Mouse (Mus musculus) liver, adult 2 months (tissue): ENCODE results near the gene Zc3hav1. TPM values are rescaled to one million over a fixed set of nuclear protein-coding genes. Genes with fewer than 3 reads are reported as not detected.
A peak's percentile ranks its signal among the peaks of the same experiment; 100 is the strongest.
"Not testable (repeated sequence)": the region's sequence is repeated elsewhere in the genome, so short reads cannot be mapped to it uniquely, and the experiment has no call there.

Experiments
- DNase-seq: peaks from one replicate; pipeline ENCODE4 v3.0.0-alpha.2; 2011; ENCODE audit warnings: low read depth, low spot score; ENCODE audit errors: extremely low read depth
- H3K27ac ChIP-seq: fragments of 200-500 bp; replicated peaks from 2 replicates; pipeline ENCODE4 v1.5.1; 2012; ENCODE audit warnings: low read depth, mild to moderate bottlenecking, control low read depth, inconsistent platforms, low read length; ENCODE audit not compliant: insufficient read depth
- H3K27me3 ChIP-seq: fragments of 200-500 bp; 2 replicates; pipeline ENCODE4 v1.6.1; 2012; ENCODE audit warnings: mild to moderate bottlenecking, moderate library complexity, low read length, inconsistent platforms; ENCODE audit not compliant: control insufficient read depth, insufficient read depth
- H3K36me3 ChIP-seq: fragments of 200-500 bp; 2 replicates; pipeline ENCODE4 v1.6.1; 2012; ENCODE audit warnings: low read length, inconsistent platforms; ENCODE audit not compliant: control insufficient read depth, insufficient read depth
- H3K4me1 ChIP-seq: fragments of 200-500 bp; 2 replicates; pipeline ENCODE4 v1.6.1; 2011; ENCODE audit warnings: low read length; ENCODE audit not compliant: control insufficient read depth, insufficient read depth
- H3K4me3 ChIP-seq: fragments of 200-500 bp; 2 replicates; pipeline ENCODE4 v1.5.1; 2011; ENCODE audit warnings: low read depth, mild to moderate bottlenecking, control low read depth, low read length, moderate library complexity; ENCODE audit not compliant: insufficient read depth
- H3K79me2 ChIP-seq: fragments of 200-500 bp; 2 replicates; pipeline ENCODE4 v1.6.1; 2012; ENCODE audit warnings: inconsistent platforms, mild to moderate bottlenecking, low read length, moderate library complexity; ENCODE audit not compliant: control insufficient read depth, insufficient read depth
- H3K9ac ChIP-seq: fragments of 200-500 bp; 2 replicates; pipeline ENCODE4 v1.6.1; 2012; ENCODE audit warnings: low read depth, mild to moderate bottlenecking, control low read depth, inconsistent platforms, low read length
- CTCF ChIP-seq: fragments of 200-500 bp; IDR thresholded peaks from 2 replicates; pipeline ENCODE4 v1.5.1; 2011; ENCODE audit warnings: low read depth, low read length, control low read depth
- POLR2A ChIP-seq: fragments of 200-500 bp; IDR thresholded peaks from 2 replicates; pipeline ENCODE4 v1.6.1; 2011; ENCODE audit warnings: low read length, control low read depth; ENCODE audit not compliant: insufficient read depth; ENCODE audit errors: extremely low read depth
- WGBS: fragments of 180-500 bp; shearing (Covaris S2); methylation state at CpG from one replicate; pipeline ENCODE4 v1.1.7; 2018; 5-methylcytosine and 5-hydroxymethylcytosine counted together
- polyA plus RNA-seq: library from polyadenylated mRNA; depleted of rRNA; stranded (reverse); fragments of >200 nt; gene quantifications from 2 replicates; pipeline ENCODE4 v1.2.3, GENCODE M21; 2012
- total RNA-seq: library from RNA; depleted of rRNA; stranded (reverse); fragments of >200 nt; gene quantifications from 2 replicates; pipeline ENCODE4 v1.2.3, GENCODE M21; 2014

The Zc3hav1 gene
- total and polyA plus RNA-seq, 2 experiments = 17.0 to 27.9 TPM

DNA sequence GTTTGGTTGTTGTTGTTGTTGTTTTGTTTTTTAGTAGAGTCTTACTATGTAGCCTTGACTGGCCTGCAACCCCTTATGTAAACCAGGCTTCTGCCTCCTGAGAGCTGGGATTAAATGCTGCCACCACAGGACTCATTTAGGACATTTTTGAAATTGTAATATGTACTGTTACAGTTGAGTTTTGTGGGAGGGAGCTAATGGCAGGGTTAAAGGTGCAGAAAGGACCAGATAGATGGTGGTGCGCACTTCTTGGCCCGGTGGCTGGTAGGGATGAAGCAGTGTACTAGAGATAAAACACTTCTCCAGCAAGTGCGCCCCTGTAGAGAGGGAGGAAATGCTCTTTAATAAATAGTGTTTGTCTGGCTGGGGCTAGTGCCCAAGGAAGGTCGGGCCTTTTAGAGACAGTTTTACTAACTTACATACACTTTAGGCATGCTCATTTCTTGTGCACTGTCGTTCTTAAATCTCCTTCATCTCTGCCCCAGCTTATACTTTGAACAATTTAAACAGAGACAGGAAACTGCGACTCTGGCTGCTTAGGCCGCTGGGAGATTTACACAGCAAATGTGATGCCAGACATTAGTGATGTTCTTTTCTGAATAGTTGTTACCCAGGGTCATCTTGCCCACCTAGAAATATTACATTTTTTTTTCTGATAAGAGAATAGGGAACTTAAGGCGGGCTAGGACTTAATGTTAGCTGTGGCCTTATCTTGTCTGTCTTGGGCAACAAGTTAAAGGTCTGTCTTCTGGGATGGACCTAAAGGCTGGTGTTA, 4.0 kb upstream of the Zc3hav1 start:
- 80% methylated on average over 8 of the region's 8 CpGs for WGBS
- TF ChIP-seq CTCF (no peak), POLR2A (no peak)
- Histone ChIP-seq H3K79me2 (no peaks in the 10 kb centered on the region), H3K4me1 (peaks cover 7% of the 10 kb centered on the region), H3K27me3 (no peaks in the 10 kb centered on the region), H3K9ac (no peak overlapping the region), H3K27ac (no peak overlapping the region), H3K36me3 (no peaks in the 10 kb centered on the region), H3K4me3 (no peak overlapping the region)
- no peak for DNase-seq

DNA sequence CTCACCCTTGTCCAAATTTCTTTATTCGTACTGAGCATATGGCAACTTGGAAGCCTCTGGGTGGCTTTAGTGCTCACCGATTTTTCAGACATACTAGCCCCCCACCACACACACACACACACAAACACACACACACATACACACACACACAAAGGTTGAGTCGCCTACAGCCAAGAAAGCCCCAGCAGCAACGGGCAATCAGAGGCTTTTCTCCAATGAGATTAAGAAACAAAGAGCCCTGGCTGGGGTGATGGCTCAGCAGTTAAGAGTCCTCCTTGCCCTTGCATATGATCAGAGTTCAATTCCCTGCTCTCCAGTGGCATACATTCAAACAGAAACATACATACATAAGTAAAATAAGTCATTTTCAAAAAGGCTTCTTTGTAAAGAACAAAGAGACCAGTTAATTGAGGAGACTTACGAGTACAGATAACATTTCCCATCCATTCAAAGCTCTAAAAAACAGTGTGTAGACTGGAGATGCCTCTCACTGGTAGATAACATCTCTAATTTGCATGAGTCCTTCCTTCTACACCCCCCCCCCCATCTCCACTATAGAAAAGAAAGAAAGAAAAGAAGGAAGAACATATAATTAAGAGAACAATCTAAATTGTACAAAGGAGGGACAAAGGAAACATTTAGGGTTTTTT, 3.3 kb upstream of the Zc3hav1 start:
- H3K27ac ChIP-seq = no peak overlapping the region
- H3K4me3 ChIP-seq = no peak overlapping the region
- TF ChIP-seq POLR2A = no peak
- H3K79me2 ChIP-seq = peaks cover 5% of the 10 kb centered on the region; the same call in 1 of the 2 replicates
- H3K4me1 ChIP-seq = peaks cover 8% of the 10 kb centered on the region
- H3K36me3 ChIP-seq = no peaks in the 10 kb centered on the region
- H3K9ac ChIP-seq = no peak overlapping the region
- no peak for DNase-seq
- H3K27me3 ChIP-seq = no peaks in the 10 kb centered on the region
- 84% methylated on average over 5 of the region's 5 CpGs for WGBS

DNA sequence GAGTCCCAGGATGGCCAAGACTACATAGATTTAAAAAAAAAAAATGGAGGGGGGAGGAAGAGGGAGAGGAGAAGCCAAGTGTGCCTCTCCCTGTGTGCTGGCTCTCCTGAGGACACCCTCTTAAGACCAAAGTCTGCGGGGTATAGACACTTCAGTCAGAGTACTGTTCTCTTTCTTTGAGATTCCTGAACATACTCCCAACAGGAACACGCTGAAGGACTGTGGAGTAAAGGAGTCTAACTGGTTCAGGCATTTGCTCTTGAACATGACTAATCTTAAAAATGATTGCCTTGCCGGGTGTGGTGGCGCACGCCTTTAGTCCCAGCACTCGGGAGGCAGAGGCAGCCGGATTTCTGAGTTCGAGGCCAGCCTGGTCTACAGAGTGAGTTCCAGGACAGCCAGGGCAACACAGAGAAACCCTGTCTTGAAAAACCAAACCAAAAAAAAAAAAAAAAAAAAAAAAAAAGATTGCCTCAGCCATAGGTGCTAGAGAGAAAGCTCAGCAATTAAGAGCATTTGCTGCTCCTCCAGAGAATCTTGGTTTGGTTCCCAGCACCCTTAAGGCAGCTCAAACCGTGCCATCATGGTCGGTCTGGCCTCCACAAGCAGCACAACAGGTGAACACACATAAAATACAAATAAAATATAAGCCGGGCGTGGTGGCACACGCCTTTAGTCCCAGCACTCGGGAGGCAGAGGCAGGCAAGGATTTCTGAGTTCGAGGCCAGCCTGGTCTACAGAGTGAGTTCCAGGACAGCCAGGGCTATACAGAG, 2.4 kb upstream of the Zc3hav1 start:
- H3K36me3 ChIP-seq, H3K27ac ChIP-seq, DNase-seq, H3K4me3 ChIP-seq, H3K27me3 ChIP-seq, H3K79me2 ChIP-seq, H3K9ac ChIP-seq: not testable (repeated sequence)
- 94% methylated on average over 15 of the region's 15 CpGs for WGBS
- peaks cover 12% of the 10 kb centered on the region for H3K4me1 ChIP-seq

DNA sequence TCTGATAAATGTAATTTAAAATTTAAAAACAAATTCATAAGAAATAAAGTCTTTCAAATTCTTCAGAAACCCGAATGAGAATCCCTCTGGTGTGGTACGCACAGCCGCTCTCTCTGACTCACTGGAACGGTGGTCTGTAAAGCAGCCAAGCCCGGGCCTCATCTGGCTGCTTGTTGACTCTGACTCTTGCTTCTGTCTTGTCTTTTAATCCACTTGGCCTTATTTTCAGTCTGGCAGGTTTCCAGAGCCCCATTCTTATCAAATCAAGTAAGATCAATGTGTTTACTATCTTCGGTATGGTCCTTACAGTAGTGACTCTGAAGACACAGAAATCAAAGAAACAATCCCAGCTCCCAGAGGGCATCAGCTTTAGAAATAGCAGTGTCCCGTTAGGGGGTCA, 1.5 kb upstream of the Zc3hav1 start:
- Histone ChIP-seq H3K27ac (no peak overlapping the region), H3K4me3 (no peak overlapping the region)
- no peak for DNase-seq

DNA sequence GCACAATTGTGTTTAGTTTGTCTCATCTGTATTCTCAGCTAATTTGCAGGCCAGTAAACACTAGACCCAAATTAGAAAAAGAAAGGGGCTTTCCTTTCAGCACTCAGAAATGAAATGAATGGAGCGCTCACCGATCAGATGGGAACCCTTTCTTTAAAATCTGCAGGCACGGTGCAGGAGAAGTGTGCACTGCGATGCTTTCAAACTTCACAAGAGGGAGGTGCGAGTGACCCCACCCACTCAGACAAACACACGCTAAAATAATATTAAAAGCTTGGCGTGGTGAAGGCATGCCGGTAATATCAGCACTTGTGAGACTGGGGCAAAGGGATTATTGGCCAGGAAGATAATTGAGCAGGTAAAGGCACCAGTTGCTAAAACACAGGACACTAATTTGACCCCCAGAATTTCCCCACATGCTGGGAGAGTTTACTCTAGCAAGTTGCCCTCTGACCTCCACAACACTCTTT, 986 bp upstream of the Zc3hav1 start:
- no peaks in the 10 kb centered on the region for H3K27me3 ChIP-seq
- 4% methylated on average over 8 of the region's 8 CpGs for WGBS
- TF ChIP-seq POLR2A = no peak
- no peak for TF ChIP-seq CTCF
- H3K27ac ChIP-seq = no peak overlapping the region
- no peak overlapping the region for H3K9ac ChIP-seq
- H3K79me2 ChIP-seq = peaks cover 16% of the 10 kb centered on the region
- H3K36me3 ChIP-seq = no peaks in the 10 kb centered on the region
- peak overlapping the region; percentile 28 for H3K4me3 ChIP-seq
- DNase-seq = peak; percentile 34
- peaks cover 14% of the 10 kb centered on the region for H3K4me1 ChIP-seq

More for the DNA sequence above, 1.5 kb upstream of the Zc3hav1 start:
- Histone ChIP-seq H3K79me2 (peaks cover 12% of the 10 kb centered on the region), H3K9ac (no peak overlapping the region), H3K36me3 (no peaks in the 10 kb centered on the region), H3K4me1 (peaks cover 12% of the 10 kb centered on the region), H3K27me3 (no peaks in the 10 kb centered on the region)
- WGBS = 45% methylated on average over 7 of the region's 7 CpGs
- no peak for TF ChIP-seq CTCF
